Mouse (Mus musculus) kidney, postnatal 4 days (tissue): ENCODE results near the gene Lcmt1.

Experiments
- DNase-seq, 2 experiments: peaks; one replicate each; pipeline ENCODE4 v3.0.0; 2021; ENCODE audit warnings: mixed read lengths in 2 of 2

Gene Lcmt1

GRCm38 (mm10) chr7:123361229-123361980, 8.2 kb upstream of the Lcmt1 start:
- DNase-seq: no peak

- no peak for DNase-seq
Observed at GRCm38 (mm10) chr7:123362806-123363205, 6.8 kb upstream of the Lcmt1 start.

- DNase-seq: no peak
Observed at GRCm38 (mm10) chr7:123363971-123364370, 5.6 kb upstream of the Lcmt1 start.

DNA sequence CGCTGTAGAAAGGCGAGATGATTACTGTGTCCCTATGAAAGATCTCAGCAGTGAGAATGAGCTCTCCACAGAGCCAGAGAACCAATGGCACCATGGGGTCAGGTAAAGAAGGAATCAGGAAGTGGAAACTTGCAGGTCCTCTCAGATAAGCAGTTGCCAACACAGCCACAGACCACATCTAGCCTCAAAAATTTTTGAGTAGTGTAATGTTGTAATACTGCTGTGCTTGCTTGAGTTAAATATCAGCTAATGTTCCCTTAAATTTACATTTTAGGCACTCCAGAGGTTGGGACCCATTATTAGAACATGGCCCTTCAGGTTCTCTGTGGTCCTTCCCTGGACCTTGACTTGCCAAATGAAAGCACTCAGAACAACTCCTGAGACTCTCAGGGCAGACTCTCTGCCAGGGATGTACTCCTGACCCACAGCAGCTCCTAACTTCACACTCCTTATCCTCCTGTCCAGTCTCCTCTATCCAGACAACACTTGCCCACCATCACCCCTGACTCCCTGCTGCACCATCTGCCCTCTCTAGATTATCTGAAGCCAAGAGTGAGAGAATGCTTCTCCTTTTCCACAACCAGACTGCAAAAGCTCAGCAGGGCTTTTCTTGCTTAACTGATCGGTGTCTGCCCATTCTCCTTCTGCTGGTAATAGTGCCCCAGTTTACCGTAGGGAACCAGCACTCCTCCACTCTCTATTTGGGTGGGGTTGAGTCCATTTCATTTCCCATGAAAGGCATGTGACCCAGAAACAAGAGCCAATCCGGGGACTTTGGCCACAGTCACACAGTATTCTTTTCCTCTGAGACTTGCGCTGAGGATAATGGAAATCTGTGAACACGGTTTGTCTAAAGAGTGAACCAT, 3.5 kb upstream of the Lcmt1 start:
- DNase-seq: no peak

DNA sequence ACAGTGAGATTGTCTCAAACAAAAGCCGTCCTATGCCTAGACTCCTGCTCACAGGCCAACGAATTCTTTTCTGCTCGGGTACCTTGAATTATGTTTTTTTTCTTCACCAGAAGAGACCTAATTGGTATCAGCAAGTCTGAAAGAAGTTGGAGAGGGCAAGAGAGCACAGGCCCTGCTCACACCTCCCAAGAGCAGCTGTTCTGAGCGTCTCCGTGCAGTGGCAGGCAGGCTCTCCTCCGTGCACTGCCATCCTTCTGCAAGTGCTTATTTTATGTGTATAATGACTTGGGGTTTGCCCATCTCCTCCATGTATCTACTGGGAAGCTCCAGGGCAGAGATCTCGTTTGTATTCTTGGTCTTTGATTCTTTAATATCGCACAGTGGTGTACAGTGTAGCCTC, 2.8 kb upstream of the Lcmt1 start:
- no peak for DNase-seq

DNA sequence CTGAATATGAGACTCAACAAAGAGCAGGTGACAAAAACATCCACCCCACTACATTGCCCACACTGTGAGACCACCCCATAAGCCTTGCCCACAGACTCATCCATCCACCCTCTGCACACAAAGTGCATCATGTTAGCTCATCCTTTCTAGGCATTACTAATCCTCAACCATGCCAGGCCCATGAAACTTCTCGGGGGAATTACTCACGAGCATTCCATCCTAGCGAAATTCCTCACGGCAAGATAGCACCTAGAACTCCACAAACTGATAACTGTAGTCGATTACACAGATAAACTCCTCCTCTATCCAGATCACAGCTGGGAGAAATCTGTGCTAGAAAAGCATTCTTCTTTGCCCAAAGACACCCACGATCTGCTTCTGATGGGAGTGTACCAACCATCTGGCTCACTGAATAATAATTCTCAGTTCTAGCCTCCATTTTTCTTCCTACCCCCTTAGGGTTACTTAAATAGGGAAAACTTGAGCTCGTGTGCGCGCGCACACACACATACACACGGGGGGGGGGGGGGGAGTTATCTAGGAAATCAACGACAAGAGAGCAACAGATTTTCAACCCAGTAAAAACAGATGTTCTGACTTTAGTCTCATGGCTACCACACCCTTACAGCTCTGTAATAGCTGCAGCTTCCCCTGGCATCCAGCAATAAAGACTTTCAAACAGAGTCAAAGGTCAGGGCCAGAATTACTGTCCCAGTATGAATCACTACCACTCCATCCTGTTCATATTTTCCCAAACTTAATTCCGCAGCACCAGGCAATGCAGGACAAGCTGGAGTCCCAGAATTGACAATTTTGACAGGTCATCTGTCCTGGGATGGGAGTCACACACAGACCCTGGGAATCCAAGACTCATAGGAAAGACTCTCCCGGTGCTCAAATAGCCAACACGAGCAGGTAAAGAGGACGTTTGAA, 2.1 kb upstream of the Lcmt1 start:
- DNase-seq: no peak

GRCm38 (mm10) chr7:123368187-123368586, 1.4 kb upstream of the Lcmt1 start:
- DNase-seq: no peak

- peak; percentile 68 to 78 for DNase-seq
Observed at GRCm38 (mm10) chr7:123368778-123369746, 522 bp upstream of the Lcmt1 start.

DNA sequence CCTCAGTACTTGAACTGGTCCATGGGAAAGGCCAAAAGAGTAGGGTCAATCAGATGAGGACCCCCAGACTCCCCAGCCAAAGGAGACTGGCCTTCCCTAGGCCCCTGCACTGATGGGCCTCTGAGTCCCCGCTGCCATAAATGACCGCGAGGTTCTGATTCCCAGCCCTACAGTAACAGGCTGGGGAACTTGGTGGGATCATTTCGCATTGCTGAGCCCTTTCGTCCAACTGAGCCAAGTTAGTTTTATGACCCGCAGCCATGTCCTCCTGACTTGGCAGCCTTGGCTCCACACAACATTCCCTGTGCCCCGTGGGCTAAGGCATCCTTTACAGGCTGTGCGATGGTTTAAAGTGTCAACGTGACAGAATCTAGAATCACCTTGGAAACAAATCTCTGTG, 1.1 kb downstream of the Lcmt1 start:
- no peak for DNase-seq

- DNase-seq: peak; percentile 24 to 52
Observed at GRCm38 (mm10) chr7:123371501-123371900, 1.9 kb downstream of the Lcmt1 start.

GRCm38 (mm10) chr7:123377443-123378400, 8.1 kb downstream of the Lcmt1 start:
- peak; percentile 95 to 97 for DNase-seq

GRCm38 (mm10) chr7:123385693-123386407, 16.3 kb downstream of the Lcmt1 start:
- DNase-seq: peak; percentile 19 to 44

DNA sequence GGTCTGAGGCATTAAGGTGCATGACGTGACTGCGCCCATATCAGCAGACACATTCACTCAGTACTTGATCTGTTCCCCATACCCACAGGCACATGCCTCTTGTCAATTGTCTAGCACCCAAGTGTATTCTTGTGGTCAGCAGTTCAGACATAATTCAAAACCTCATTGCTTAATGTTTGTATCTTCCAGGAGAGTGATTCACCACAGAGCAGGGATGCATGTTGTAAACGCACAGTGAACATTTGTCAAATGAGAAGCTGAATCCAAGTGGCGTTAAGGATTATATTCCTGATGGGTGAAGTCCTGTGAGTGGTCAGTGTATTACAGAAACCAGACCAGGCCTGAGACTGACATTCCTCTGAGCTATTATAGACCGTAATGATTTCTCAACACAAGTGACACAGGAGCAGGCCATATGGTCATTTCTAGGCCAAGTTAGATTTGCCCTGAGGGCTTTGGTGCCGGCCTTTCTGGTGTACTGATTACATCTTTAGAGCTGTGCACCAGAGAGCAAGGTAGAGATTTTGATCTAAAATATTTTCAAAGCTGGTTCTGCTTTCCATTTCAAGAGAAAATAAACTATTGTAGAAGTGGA, 20.2 kb downstream of the Lcmt1 start:
- DNase-seq: no peak

DNA sequence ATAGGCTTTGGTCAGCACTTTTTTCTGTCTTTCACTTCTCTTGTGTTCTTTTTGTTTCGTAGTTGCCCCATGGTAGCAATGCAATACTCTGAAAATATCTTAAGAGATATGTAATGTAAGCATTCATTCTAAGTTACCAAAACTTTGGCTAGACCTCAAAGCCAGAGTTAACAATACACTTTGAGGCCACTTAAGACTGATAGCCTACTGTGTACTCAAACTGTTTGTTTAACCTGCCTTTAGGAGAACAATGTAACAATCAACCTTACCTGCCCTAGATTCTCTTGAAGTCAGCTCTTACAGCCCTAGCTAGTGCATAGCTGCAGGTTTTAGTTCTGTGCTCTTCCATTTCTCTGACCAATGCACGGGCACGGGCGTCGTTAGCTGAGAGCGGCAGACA, 24.7 kb downstream of the Lcmt1 start:
- DNase-seq: no peak

DNA sequence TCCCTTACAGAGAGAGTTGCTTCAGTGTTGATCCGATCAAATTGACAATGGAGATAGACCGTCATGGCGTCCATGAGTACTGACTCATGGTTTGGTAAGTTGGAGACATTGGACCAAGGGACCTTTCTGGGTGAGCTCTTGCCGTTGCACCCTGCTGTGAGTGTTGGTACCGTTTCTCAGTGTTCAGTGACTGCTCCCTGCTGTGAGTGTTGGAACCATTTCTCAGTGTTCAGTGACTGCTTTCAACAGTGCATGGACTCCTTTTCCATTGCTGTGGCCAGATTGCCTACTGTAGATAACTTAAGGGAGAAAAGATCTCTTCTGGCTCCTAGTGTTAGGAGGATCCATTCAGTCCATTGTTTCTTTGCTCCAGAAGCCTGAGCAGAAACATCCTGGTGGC, 27.3 kb downstream of the Lcmt1 start:
- no peak for DNase-seq

DNA sequence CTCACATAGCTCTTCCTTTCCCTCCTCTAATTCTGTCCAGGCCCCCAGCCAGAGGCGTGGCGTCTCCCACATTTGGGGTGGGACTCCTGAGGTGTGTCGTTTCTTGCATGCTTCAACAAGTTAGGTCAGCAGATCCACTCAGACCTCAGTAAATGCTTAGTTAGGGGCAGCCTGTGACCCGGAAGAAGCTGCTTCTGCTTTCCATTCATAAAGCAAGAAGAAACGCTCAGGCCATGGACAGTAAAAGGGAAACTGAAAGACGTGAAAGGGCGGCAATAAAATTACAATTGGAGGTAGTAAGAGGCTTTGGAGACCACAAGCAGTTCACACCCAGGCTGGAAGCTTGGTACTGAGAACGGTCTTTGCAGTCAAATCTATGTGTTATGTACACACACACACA, 27.8 kb downstream of the Lcmt1 start:
- DNase-seq: no peak

- DNase-seq: no peak
Observed at GRCm38 (mm10) chr7:123397931-123398330, 28.3 kb downstream of the Lcmt1 start.

GRCm38 (mm10) chr7:123398828-123399227, 29.2 kb downstream of the Lcmt1 start:
- peak; percentile 52 to 68 for DNase-seq

GRCm38 (mm10) chr7:123399286-123399685, 29.7 kb downstream of the Lcmt1 start:
- no peak for DNase-seq
